Comparison of ENCODE assay signal across 1 mouse cellular context in the genomic region with DNA sequence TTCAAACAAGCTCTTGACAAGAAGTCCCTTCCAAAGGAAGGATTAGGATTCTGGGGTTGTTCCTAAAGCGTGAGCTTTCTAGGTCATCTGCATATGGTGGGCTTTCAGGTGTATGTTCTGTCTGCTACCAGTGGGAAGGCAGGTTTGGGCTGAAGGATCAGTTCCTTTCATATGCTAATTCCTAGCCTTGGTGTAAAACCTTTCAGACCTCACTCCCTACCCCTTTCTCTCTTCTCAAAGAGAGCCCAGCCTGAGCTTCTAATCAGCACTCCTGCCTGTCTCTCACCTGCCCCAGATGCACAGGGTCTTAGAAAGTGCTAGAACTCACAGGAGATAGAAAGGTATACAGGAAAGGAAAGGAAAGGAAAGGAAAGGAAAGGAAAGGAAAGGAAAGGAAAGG.
TF ChIP-seq lines count a peak whose summit lies in the region.

No protein-coding gene starts in this region.

TF ChIP-seq in CH12.LX, 34 proteins besides CTCF, POLR2A, EP300 and RAD21 (continued from another document):
- no peak for TF ChIP-seq MEF2A (IDR thresholded peaks at IDR 0.05; ENCODE audit: borderline replicate concordance, low read depth, low read length)
- no peak for TF ChIP-seq BHLHE40 (IDR thresholded peaks at IDR 0.05; ENCODE audit: low read depth, low read length)
TF ChIP-seq in CH12.LX: peak in this region for 0.
